Mouse (Mus musculus) CH12.LX (cell line): Measurements from ENCODE around the gene Dapl1. TPM values are rescaled to one million over a fixed set of nuclear protein-coding genes. Genes with fewer than 3 reads are reported as not detected.

Experiments
- DNase-seq: peaks from one replicate; pipeline ENCODE4 v3.0.0-alpha.2; 2013; ENCODE audit errors: extremely low read depth
- H3K27ac ChIP-seq: 2 replicates; pipeline ENCODE4 v1.5.1; 2012; ENCODE audit warnings: low read depth, mild to moderate bottlenecking, control low read depth, moderate library complexity; ENCODE audit not compliant: insufficient read depth
- H3K27me3 ChIP-seq: replicated peaks from 2 replicates; pipeline ENCODE3; 2012; ENCODE audit warnings: inconsistent platforms
- H3K36me3 ChIP-seq, 2 experiments: replicated peaks in 1 of 2; 2 replicates each; pipeline versions ENCODE3 to v1.6.1; 2012; ENCODE audit warnings: inconsistent platforms in 1 of 2, low read length in 1 of 2, mild to moderate bottlenecking in 1 of 2, mixed read lengths in 1 of 2, moderate library complexity in 1 of 2; ENCODE audit not compliant: control insufficient read depth in 1 of 2, insufficient read depth in 1 of 2
- H3K4me1 ChIP-seq, 2 experiments: 2 replicates each; pipeline ENCODE4 v1.6.1; 2012; ENCODE audit warnings: inconsistent platforms in 1 of 2, moderate library complexity in 1 of 2; ENCODE audit not compliant: insufficient read depth in 2 of 2, control insufficient read depth in 1 of 2
- H3K4me2 ChIP-seq: 2 replicates; pipeline ENCODE4 v1.6.1; 2012; ENCODE audit warnings: low read depth, mild to moderate bottlenecking, control low read depth; ENCODE audit not compliant: poor library complexity, insufficient read depth, severe bottlenecking
- H3K4me3 ChIP-seq, 3 experiments: fragments of 150-350 bp in 1 of 3; sonication (generic) in 1 of 3; replicated peaks in 1 of 3; 2 replicates each; pipeline versions ENCODE3 to v1.5.1; 2011 to 2012; ENCODE audit warnings: low read depth in 2 of 3, low read length in 2 of 3, mild to moderate bottlenecking in 2 of 3, moderate library complexity in 2 of 3, control low read depth in 1 of 3, improper control_type of control experiment in 1 of 3, inconsistent platforms in 1 of 3, mixed read lengths in 1 of 3; ENCODE audit not compliant: poor library complexity in 1 of 3
- H3K79me2 ChIP-seq: replicated peaks from 2 replicates; pipeline ENCODE4 v1.6.1; 2012; ENCODE audit warnings: mild to moderate bottlenecking, moderate library complexity; ENCODE audit not compliant: control insufficient read depth, poor library complexity, insufficient read depth, severe bottlenecking; ENCODE audit errors: extremely low read depth
- H3K9ac ChIP-seq: 2 replicates; pipeline ENCODE4 v1.6.1; 2012; ENCODE audit warnings: low read depth, mild to moderate bottlenecking, control low read depth, moderate library complexity; ENCODE audit not compliant: insufficient read depth
- H3K9me3 ChIP-seq: replicated peaks from 2 replicates; pipeline ENCODE3; 2012; ENCODE audit warnings: low read length, inconsistent platforms, mixed read lengths
- BHLHE40 ChIP-seq: IDR thresholded peaks from 2 replicates; pipeline ENCODE4 v1.6.1; 2011; ENCODE audit warnings: mild to moderate bottlenecking, low read depth, low read length, improper control_type of control experiment
- CHD1 ChIP-seq: IDR thresholded peaks from 2 replicates; pipeline ENCODE4 v1.6.1; 2012; ENCODE audit warnings: low read depth, low read length, improper control_type of control experiment, inconsistent platforms
- E2F4 ChIP-seq: IDR thresholded peaks from 2 replicates; pipeline ENCODE4 v1.6.1; 2011; ENCODE audit warnings: low read depth, low read length, improper control_type of control experiment; ENCODE audit not compliant: insufficient replicate concordance
- ELF1 ChIP-seq: IDR thresholded peaks from 2 replicates; pipeline ENCODE4 v1.6.1; 2014; ENCODE audit warnings: low read depth, mild to moderate bottlenecking, inconsistent platforms, low read length, improper control_type of control experiment
- EP300 ChIP-seq: IDR thresholded peaks from 2 replicates; pipeline ENCODE4 v1.6.1; 2011; ENCODE audit warnings: low read length, improper control_type of control experiment
- ETS1 ChIP-seq: conservative IDR thresholded peaks from 2 replicates; pipeline ENCODE4 v1.6.1; 2012; ENCODE audit warnings: low read depth, mild to moderate bottlenecking, inconsistent platforms, low read length, improper control_type of control experiment, moderate library complexity
- HCFC1 ChIP-seq: IDR thresholded peaks from 2 replicates; pipeline ENCODE4 v1.6.1; 2012; ENCODE audit warnings: low read depth, mild to moderate bottlenecking, inconsistent platforms, low read length, improper control_type of control experiment
- JUN ChIP-seq: IDR thresholded peaks from 2 replicates; pipeline ENCODE4 v1.6.1; 2011; ENCODE audit warnings: low read depth, mild to moderate bottlenecking, low read length, improper control_type of control experiment, moderate library complexity; ENCODE audit not compliant: insufficient read depth
- JUND ChIP-seq: conservative IDR thresholded peaks from 2 replicates; pipeline ENCODE4 v1.6.1; 2011; ENCODE audit warnings: low read depth, low read length, improper control_type of control experiment
- KAT2A ChIP-seq: IDR thresholded peaks from 2 replicates; pipeline ENCODE4 v1.6.1; 2012; ENCODE audit warnings: low read length, improper control_type of control experiment, inconsistent platforms; ENCODE audit not compliant: insufficient replicate concordance
- MAZ ChIP-seq: IDR thresholded peaks from 2 replicates; pipeline ENCODE4 v1.6.1; 2012; ENCODE audit warnings: low read depth, mild to moderate bottlenecking, inconsistent platforms, low read length, improper control_type of control experiment, moderate library complexity
- MEF2A ChIP-seq: IDR thresholded peaks from 2 replicates; pipeline ENCODE4 v1.6.1; 2014; ENCODE audit warnings: low read depth, mild to moderate bottlenecking, inconsistent platforms, low read length, improper control_type of control experiment, borderline replicate concordance
- MYC ChIP-seq: IDR thresholded peaks from 2 replicates; pipeline ENCODE4 v1.6.1; 2011; ENCODE audit warnings: low read depth, mild to moderate bottlenecking, improper control_type of control experiment, low read length
- NELFE ChIP-seq: IDR thresholded peaks from 2 replicates; pipeline ENCODE4 v1.6.1; 2011; ENCODE audit warnings: low read depth, low read length, improper control_type of control experiment
- POLR2A ChIP-seq: IDR thresholded peaks from 2 replicates; pipeline ENCODE4 v1.6.1; 2011; ENCODE audit warnings: low read depth, mild to moderate bottlenecking, improper control_type of control experiment, low read length
- POLR2AphosphoS2 ChIP-seq: IDR thresholded peaks from 2 replicates; pipeline ENCODE4 v1.6.1; 2011; ENCODE audit warnings: low read depth, low read length, improper control_type of control experiment
- RAD21 ChIP-seq: IDR thresholded peaks from 2 replicates; pipeline ENCODE4 v1.6.1; 2011; ENCODE audit warnings: low read depth, mild to moderate bottlenecking, low read length, improper control_type of control experiment, moderate library complexity
- RCOR1 ChIP-seq: conservative IDR thresholded peaks from 2 replicates; pipeline ENCODE4 v1.6.1; 2012; ENCODE audit warnings: low read depth, mild to moderate bottlenecking, inconsistent platforms, low read length, improper control_type of control experiment
- SIN3A ChIP-seq: IDR thresholded peaks from 2 replicates; pipeline ENCODE4 v1.6.1; 2012; ENCODE audit warnings: low read length, improper control_type of control experiment, inconsistent platforms
- SMC3 ChIP-seq: IDR thresholded peaks from 2 replicates; pipeline ENCODE4 v1.6.1; 2011; ENCODE audit warnings: low read depth, low read length, improper control_type of control experiment
- UBTF ChIP-seq: IDR thresholded peaks from 2 replicates; pipeline ENCODE4 v1.6.1; 2012; ENCODE audit warnings: low read depth, mild to moderate bottlenecking, inconsistent platforms, low read length, improper control_type of control experiment, moderate library complexity
- USF1 ChIP-seq: IDR thresholded peaks from 2 replicates; pipeline ENCODE4 v1.6.1; 2014; ENCODE audit warnings: low read depth, mild to moderate bottlenecking, inconsistent platforms, low read length, improper control_type of control experiment
- ZC3H11A ChIP-seq: IDR thresholded peaks from 2 replicates; pipeline ENCODE4 v1.6.1; 2012; ENCODE audit warnings: low read depth, mild to moderate bottlenecking, inconsistent platforms, low read length, improper control_type of control experiment
- ZMIZ1 ChIP-seq: IDR thresholded peaks from 2 replicates; pipeline ENCODE4 v1.6.1; 2012; ENCODE audit warnings: low read depth, mild to moderate bottlenecking, inconsistent platforms, low read length, improper control_type of control experiment
- ZNF384 ChIP-seq: IDR thresholded peaks from 2 replicates; pipeline ENCODE4 v1.6.1; 2012; ENCODE audit warnings: low read depth, low read length, improper control_type of control experiment, inconsistent platforms
- dilution Hi-C: fragments of 300-500 bp; cut with MboI; formaldehyde crosslinking; loops from 2 replicates; pipeline ENCODE4 v1.14.3; 2020; ENCODE audit warnings: low sequenced_read_pairs; ENCODE audit not compliant: extremely low pct_unique_long_range_greater_than_20kb, extremely low pct_ligation_motif_present
- in situ Hi-C: fragments of 300-500 bp; cut with MboI; formaldehyde crosslinking; loops from 3 replicates; pipeline ENCODE4 v1.14.3; 2019; ENCODE audit warnings: low sequenced_read_pairs, low pct_ligation_motif_present, low pct_unique_long_range_greater_than_20kb, mixed read lengths
- polyA plus RNA-seq: library from polyadenylated mRNA; unstranded; fragments of >175 nt; gene quantifications from 2 replicates; pipeline ENCODE4 v1.2.1, GENCODE M21; 2012; ENCODE audit warnings: low read depth; ENCODE audit not compliant: insufficient read length
- total RNA-seq, 2 experiments: library from RNA; depleted of rRNA; stranded (reverse); fragments of 300-350 nt in 1 of 2; fragments of >200 nt in 1 of 2; gene quantifications; 2 replicates each; pipeline ENCODE4 v1.2.3; 2012 to 2014

Gene Dapl1
- total and polyA plus RNA-seq, 3 experiments: not detected

DNA sequence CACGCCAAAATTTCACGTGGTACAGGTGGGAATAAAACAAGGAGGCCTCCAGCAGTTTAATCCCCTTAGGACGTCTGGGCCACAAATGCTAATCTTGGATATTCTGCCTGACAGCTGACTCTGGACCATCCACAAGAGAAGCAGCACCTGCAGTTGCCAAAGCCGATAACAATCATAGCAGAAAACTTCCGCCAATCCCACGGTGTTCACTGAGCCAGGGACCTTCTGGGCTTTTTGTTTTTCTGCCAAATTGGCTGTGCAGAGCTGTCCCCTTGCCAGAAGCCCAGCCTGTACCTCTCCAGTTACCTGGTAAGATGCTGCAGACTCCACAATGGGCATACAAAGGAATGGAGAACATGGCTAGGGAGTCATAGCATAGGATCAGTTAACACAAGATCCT is 37.8 kb upstream of the Dapl1 start:
- H3K9ac ChIP-seq: no peak overlapping the region
- no peaks in the 10 kb centered on the region for H3K36me3 ChIP-seq
- TF ChIP-seq RCOR1: no peak
- no peak for TF ChIP-seq USF1
- no peak for TF ChIP-seq MYC
- no peak for TF ChIP-seq UBTF
- no peak for TF ChIP-seq ETS1
- no peak for TF ChIP-seq RAD21
- no peak for TF ChIP-seq MEF2A
- no peak for TF ChIP-seq ZC3H11A
- TF ChIP-seq JUND: no peak
- TF ChIP-seq SIN3A: no peak
- TF ChIP-seq JUN: no peak
- TF ChIP-seq ZMIZ1: no peak
- no peak for TF ChIP-seq POLR2AphosphoS2
- TF ChIP-seq BHLHE40: no peak
- no peak for TF ChIP-seq HCFC1
- TF ChIP-seq CHD1: no peak
- TF ChIP-seq KAT2A: no peak
- TF ChIP-seq SMC3: no peak
- no peak for DNase-seq
- peaks cover 48% of the 10 kb centered on the region for H3K9me3 ChIP-seq
- no peaks in the 10 kb centered on the region for H3K4me1 ChIP-seq
- in situ Hi-C loops (no loop called here), dilution Hi-C loops (no loop called here)
- no peaks in the 10 kb centered on the region for H3K79me2 ChIP-seq
- no peak overlapping the region for H3K4me2 ChIP-seq
- no peak overlapping the region for H3K4me3 ChIP-seq
- H3K27ac ChIP-seq: no peak overlapping the region
- H3K27me3 ChIP-seq: no peaks in the 10 kb centered on the region

DNA sequence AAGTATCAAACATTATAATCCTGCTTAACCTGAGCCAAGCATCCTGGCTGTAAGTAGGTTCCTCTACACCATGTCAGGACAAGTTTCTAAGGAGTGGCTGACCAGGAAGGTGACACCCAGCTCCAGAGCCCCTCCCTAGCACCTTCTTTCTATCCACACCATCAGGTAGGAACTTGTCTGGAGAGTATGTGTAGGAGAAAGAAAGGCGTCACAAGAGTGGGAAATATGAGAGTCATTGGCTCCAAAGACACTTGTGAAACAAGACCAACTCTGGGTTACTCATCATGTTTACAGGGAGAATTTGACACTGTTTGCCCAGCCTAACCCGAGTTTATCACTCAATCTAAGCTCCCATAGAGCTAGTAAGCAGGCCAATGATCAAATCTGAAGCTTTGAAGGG is 36.7 kb upstream of the Dapl1 start:
- Histone ChIP-seq H3K36me3 (no peaks in the 10 kb centered on the region), H3K4me1 (no peaks in the 10 kb centered on the region), H3K27me3 (no peaks in the 10 kb centered on the region), H3K9ac (no peak overlapping the region), H3K4me3 (no peak overlapping the region), H3K79me2 (no peaks in the 10 kb centered on the region)
- dilution Hi-C loops: no loop called here
- DNase-seq: no peak
- no peak for TF ChIP-seq ZNF384
- TF ChIP-seq MYC: no peak
- no peak for TF ChIP-seq RAD21
- no peak for TF ChIP-seq MAZ
- no peak for TF ChIP-seq SMC3
- TF ChIP-seq ZC3H11A: no peak
- TF ChIP-seq NELFE: no peak
- TF ChIP-seq MEF2A: no peak
- no peak for TF ChIP-seq E2F4
- TF ChIP-seq BHLHE40: no peak
- no peak for TF ChIP-seq EP300
- no peak for TF ChIP-seq JUN
- TF ChIP-seq JUND: no peak
- no peak for TF ChIP-seq ELF1
- TF ChIP-seq POLR2A: no peak
- no peak for TF ChIP-seq USF1
- TF ChIP-seq, all 38 proteins: peak for 0
- in situ Hi-C loops: no loop called here
- H3K4me2 ChIP-seq: no peak overlapping the region
- H3K9me3 ChIP-seq: peaks cover 50% of the 10 kb centered on the region
- no peak overlapping the region for H3K27ac ChIP-seq
